Mouse (Mus musculus) urinary bladder, postnatal 4 days (tissue): Measurements from ENCODE around the gene Commd2.

Source experiments
- DNase-seq, 2 experiments: peaks; one replicate each; pipeline ENCODE4 v3.0.0; 2021 to 2022; ENCODE audit warnings: low spot score in 2 of 2

The Commd2 gene

DNA sequence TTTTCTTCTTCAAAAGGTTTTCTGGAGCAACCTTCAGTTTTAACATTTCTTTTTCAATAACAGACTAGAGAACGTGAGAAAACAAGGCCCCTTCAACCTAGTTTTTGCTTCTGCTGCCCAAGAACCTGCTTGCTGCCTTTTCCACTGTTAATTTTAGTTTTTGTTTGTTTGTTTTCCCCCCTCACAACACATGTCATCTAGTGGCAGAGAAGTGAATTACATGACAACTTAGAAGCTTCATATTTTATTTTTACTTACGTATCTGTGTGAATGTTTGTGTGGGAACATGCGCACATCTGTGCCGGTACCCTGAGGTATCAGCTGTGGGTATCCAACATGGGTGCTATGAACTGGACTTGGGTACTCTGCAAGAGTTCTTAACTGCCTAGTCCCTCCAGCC, 35.9 kb downstream of the Commd2 start:
- no peak for DNase-seq

DNA sequence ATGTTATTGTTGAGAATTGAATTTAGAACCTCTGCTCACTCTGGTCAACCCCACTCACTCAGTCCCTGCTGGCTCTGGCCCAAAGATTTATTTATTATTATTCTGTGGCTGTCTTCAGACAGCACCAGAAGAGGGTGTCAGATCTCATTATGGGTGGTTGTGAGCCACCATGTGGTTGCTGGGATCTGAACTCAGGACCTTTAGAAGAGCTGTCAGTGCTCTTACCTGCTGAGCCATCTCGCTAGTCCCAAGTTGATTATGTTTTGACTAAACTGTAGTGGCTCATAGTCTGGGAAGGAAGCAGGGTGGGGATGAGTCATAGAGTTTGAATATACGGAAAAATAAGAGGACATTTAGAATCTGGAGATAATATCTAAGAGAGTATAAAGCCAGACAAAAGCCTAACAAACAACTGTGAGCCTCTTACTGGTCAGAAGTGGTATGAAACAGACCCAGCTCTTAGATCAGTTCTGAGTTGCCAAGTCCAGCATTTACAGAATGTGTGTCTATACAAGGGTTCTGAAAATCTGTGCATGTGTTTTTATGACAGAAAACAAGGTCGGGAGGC, 39.0 kb downstream of the Commd2 start:
- no peak for DNase-seq

DNA sequence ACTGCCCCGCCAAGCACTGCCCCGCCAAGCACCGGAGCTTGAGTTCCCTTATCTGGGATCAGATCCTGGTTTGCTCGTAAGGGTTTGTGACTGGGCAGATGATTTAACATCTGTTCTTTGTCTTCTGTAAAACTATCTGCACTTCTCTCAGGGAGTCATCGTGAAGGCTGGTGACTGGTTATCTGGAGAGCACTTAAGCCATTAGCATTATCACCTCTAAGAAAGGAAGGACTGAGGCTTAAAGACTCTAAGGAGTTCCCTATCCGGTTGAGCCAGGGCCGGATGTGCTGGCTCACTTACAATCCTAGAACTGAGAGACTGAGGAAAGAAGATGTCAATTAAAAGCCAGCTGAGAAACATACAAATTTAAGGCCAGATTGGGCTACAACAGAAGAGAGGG, 39.7 kb downstream of the Commd2 start:
- no peak for DNase-seq

DNA sequence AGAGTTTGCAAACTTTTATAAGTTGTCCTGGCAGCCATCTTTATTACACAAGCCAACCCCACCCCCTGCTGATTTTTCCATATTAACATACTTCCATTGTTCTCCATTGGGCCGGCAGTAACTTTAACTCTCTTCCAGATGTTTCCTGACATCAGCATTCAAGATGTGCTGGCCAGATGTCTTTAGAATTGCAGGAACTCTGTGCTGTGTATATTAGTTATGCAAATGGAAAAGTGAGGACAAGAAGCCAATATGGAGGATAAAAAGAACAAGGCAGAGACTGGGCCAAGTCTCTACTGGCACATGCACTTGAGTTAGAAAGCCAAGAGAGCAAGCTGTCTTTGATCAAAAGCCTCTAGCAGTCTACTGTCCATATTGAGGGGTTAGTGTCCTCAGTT, 46.9 kb downstream of the Commd2 start:
- no peak for DNase-seq

DNA sequence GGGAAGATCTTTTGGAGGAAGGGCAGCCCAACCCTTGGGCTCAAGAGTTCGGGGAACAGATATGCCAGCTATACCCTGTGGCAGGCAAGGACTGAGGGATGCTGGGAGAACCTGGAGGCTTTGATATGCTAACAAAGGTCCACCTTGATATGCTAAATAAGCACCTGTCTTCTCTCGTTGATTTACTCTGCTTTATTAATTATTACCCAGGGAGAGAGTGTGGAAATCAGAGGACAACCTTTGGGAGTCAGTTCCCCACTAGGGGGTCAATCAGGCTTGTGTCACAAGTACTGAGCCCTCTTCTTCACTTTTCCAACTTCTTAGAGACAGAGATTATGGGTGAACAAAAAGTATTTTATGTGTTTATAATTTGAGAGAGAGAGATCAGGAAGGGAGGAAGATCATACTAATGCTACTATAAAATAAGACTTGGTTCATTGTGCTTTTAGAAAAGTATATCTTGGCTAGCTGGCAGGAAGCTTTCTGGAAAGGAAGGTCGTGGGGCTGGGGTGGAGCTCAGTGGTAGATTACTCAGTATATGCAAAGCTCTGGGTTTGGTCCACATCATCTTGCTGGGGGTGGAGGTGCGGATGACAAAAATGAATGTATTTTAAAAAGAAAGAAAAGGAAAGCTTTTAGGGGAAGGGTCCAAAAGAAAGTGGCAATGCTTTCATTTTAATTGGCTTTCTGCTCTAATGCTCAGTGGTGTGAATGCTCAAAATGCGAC, 47.5 kb downstream of the Commd2 start:
- DNase-seq: no peak

DNA sequence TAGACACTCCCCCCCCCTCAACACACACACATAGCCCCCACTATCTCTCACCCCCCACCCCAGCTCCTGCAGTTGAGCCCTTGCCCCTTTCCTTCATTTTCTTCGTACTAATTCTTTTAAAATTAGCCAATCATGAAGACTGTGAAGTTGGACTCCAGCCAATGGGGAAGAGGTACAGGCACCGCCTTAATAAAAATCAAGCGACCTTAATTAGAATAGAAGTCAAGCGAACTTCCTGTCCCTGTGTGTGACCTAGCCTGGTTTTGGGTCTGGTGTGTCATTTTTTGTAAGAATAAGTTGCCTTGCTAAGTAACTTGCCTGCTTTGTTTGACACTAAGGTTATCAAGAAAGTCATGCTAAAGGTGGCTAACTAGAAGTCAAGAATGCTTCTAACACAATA, 48.9 kb downstream of the Commd2 start:
- no peak for DNase-seq

DNA sequence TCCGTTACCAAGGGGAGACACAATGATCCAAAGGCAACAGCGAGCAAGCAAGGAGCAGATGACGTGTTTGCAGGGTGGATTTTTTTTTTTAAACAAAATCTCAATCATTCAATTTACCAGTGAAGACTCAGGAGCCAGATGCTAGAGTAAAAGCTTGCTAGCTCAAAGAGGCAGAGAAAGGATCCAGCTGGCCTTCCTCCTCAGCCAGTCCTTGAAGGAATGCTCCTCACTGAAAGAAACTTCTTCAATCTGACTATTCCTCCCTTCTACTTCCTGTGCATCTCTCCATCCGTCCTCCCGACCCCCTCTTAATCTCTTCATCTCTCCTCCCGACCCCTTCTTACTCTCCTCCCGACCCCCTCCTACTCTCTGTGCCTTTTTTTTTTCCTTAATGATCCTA, 54.9 kb downstream of the Commd2 start:
- no peak for DNase-seq

DNA sequence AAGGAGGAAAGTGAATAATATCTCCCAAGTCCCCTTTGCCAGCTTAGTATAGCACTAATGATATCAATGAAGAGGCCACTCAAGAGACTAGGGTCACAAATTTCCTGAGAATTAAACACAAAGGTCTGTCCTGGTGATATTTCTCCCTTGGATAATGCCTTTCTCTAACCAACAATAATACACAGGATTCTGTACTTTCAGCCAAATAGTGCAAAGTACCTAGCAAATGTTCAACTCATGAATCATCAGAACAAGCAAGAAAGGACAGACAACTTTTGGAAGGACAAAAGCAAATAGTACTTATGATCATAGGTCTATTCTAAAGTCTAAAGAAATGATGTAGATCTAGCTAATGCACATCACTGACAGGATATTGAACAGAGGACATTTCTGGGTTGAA, 56.0 kb downstream of the Commd2 start:
- DNase-seq: no peak
